Mouse (Mus musculus): Measurements from ENCODE around the gene Gatad2b.
"Not testable (repeated sequence)": the region's sequence is repeated elsewhere in the genome, so short reads cannot be mapped to it uniquely, and the experiment has no call there.

Gatad2b gene

GRCm38 (mm10) chr3:90292345-90293275 lies at the start of gene Gatad2b:
Gene Gatad2b (plus strand): TSS chr3:90293178.
- DNase-seq (ENCODE audit: inconsistent age in 2 of 2, low spot score in 1 of 2), result peak; percentile 98 to 100

DNA sequence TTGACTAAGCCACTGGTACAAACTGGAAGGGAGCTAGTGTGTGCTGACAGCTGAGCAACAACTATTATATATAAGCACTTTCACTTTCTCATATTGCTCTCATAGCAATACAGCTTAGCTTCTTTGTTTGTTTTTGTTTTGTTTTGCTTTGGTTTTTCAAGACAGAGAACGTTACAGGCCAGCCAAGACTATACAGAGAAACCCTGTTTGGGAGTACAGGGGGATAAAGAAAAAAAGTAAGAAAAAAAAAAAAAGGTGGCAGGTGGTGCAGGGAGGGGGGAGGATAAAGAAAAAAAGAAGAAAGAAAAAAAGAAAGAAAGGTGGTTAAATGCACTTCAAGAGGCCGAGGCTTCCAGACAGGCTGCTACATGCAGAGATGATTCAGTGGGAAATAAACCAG lies 47.6 kb upstream of the Gatad2b start:
- DNase-seq (ENCODE audit: inconsistent age in 2 of 2, low spot score in 1 of 2), result no peak

DNA sequence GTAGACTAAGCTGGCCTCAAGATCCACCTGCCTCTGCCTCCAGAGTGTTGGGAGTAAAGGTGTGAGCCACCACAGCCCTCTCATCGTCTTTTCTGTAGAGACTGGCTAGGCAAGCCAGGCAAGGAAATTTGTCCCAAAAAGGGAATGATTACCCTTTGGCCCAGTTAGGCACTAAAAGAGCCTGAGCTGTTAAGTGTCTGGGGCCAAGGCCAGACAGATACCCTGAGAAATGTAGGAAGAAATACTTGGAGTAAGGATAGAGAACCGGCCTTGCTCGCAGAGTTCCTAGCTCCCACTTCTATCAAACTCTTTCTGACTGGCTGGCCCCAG lies 45.4 kb upstream of the Gatad2b start:
- no peak for DNase-seq (ENCODE audit: inconsistent age in 2 of 2, low spot score in 1 of 2)

GRCm38 (mm10) chr3:90247960-90248745 lies 44.8 kb upstream of the Gatad2b start, which contains the start of gene Slc39a1:
Gene Slc39a1 (plus strand): TSS chr3:90248172.
- peak; percentile 95 to 98 for DNase-seq (ENCODE audit: inconsistent age in 2 of 2, low spot score in 1 of 2)

DNA sequence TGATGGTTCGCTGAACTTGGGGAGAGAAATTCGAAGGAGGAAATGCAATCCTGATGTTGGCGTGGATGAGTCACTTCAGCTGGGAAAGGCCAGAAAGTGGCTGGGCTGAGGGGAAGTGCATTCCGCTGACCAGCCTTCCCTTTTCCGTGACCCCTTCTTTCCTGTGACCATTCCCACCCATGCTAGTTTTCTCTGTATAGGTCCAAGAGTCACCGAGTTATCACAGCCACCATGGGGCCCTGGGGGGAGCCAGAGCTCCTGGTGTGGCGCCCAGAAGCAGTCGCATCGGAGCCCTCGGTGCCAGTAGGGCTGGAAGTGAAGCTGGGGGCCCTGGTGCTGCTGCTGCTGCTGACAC lies 44.3 kb upstream of the Gatad2b start:
- peak in 1 of 2 experiments; percentile 75 for DNase-seq (ENCODE audit: inconsistent age in 2 of 2, low spot score in 1 of 2)

- DNase-seq (ENCODE audit: inconsistent age in 2 of 2, low spot score in 1 of 2), result no peak
These were observed 42.2 kb upstream of the Gatad2b start for GRCm38 (mm10) chr3:90250791-90251190.

DNA sequence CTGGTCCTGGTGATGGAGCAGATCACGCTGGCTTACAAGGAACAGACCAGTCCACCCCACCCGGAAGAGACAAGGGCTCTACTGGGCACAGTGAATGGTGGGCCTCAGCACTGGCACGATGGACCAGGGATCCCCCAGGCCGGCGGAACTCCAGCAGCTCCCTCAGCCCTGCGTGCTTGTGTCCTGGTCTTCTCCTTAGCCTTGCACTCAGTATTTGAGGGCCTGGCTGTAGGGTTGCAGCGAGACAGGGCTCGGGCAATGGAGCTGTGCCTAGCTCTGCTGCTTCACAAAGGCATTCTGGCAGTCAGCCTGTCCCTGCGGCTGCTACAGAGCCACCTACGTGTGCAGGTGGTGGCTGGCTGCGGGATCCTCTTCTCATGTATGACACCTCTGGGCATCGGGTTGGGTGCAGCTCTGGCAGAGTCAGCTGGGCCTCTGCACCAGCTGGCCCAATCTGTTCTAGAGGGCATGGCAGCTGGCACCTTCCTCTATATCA lies 41.2 kb upstream of the Gatad2b start:
- not testable (repeated sequence) for DNase-seq (ENCODE audit: inconsistent age in 2 of 2, low spot score in 1 of 2)

- DNase-seq (ENCODE audit: inconsistent age in 2 of 2, low spot score in 1 of 2), result peak in 1 of 2 experiments; percentile 59
These were observed 40.3 kb upstream of the Gatad2b start for GRCm38 (mm10) chr3:90252659-90253058.

GRCm38 (mm10) chr3:90253174-90253573 lies 39.8 kb upstream of the Gatad2b start:
- DNase-seq (ENCODE audit: inconsistent age in 2 of 2, low spot score in 1 of 2), result peak in 1 of 2 experiments; percentile 54

DNA sequence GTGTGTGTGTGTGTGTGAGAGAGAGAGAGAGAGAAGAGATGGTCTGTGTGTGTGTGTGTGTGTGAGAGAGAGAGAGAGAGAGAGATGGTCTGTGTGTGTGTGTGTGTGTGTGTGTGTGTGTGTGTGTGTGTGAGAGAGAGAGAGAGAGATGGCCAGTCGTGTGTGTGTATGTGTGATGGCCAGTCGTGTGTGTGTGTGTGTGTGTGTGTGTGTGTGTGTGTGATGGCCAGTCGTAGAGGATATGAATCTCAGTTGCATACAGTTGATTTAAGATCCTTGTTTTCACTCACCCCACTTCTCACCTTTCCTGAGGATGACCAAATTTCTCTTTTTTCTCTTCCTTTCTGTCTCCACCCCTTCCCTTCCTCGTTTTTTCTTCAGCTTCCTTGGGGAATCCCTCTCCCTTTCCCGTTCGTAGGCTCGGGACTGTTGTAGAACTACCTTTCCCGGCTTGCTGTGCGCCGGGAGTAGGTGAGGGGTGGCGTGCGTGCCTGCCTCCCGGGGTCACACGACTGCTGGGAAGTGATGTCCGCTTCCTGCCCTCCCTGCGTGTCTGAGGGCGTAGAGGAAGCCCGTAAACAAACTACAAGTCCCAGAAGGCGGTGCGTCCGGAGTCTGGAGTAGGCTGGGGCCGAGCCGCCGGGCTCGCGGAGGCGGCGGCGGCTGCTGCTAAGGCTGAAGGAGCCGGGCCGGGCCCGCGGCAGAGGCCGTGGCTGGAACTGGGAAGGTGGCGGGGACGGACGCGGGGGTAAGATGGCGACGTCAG lies 39.1 kb upstream of the Gatad2b start, which contains the start of gene Crtc2:
Gene Crtc2 (plus strand): TSS at position 511 of the 766 bp plus-strand sequence.
- DNase-seq (ENCODE audit: inconsistent age in 2 of 2, low spot score in 1 of 2), result peak; percentile 97 to 98

- peak in 1 of 2 experiments; percentile 34 for DNase-seq (ENCODE audit: inconsistent age in 2 of 2, low spot score in 1 of 2)
These were observed 38.4 kb upstream of the Gatad2b start for GRCm38 (mm10) chr3:90254419-90255193.

GRCm38 (mm10) chr3:90255194-90255565 lies 37.8 kb upstream of the Gatad2b start:
- no peak for DNase-seq (ENCODE audit: inconsistent age in 2 of 2, low spot score in 1 of 2)

DNA sequence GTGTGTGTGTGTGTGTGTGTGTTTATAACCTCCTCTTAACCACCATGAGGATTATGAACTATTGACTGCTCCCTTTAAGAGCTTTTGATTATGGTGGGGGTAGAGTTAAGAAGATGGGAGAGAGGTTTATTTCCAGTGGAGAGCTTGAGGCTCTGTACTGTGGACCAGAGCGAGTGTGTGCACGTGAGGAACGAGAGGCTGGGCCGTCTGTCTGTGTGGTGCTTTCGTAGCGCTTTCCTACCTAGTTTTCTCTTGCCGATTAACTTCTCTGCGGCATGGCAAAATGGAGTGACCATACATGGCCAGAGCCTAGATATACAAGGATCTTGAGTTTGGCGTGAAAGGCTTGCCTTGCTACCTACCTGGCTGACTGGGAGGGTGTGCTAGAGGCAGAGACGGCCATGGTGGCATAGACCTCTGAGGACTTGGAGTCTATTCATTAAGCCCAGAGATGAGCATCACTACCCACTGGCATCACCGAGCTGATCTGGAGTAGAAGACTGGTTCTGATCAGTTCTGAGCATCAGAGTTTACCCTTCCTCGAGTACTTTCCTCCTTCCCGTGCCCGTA lies 37.1 kb upstream of the Gatad2b start:
- no peak for DNase-seq (ENCODE audit: inconsistent age in 2 of 2, low spot score in 1 of 2)

GRCm38 (mm10) chr3:90256731-90257530 lies 36.0 kb upstream of the Gatad2b start:
- peak in 1 of 2 experiments; percentile 66 for DNase-seq (ENCODE audit: inconsistent age in 2 of 2, low spot score in 1 of 2)

GRCm38 (mm10) chr3:90258521-90258920 lies 34.5 kb upstream of the Gatad2b start:
- no peak for DNase-seq (ENCODE audit: inconsistent age in 2 of 2, low spot score in 1 of 2)

DNA sequence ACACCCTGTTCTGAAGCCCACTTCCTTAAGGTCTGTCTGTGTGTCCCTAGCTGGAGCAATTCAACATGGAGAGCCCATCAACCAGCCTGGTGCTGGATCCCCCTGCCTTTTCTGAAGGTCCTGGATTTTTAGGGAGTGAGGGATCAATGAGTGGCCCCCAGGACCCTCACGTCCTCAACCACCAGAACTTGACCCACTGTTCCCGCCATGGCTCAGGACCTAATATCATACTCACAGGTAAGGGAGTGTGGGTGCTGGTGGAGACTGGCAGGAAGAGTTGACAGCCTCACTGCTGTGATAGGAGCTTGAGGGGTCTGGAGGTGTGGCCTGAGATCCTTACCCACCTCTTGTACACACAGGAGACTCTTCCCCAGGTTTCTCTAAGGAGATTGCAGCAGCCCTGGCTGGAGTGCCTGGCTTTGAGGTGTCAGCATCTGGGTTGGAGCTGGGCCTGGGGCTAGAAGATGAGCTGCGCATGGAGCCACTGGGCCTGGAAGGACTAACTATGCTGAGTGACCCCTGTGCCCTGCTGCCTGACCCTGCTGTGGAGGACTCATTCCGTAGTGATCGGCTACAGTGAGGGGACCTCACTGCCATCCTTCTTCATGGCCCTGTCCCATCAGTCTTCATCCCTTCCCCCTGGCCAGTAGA lies 29.7 kb upstream of the Gatad2b start:
- DNase-seq (ENCODE audit: inconsistent age in 2 of 2, low spot score in 1 of 2), result peak in 1 of 2 experiments; percentile 30

DNA sequence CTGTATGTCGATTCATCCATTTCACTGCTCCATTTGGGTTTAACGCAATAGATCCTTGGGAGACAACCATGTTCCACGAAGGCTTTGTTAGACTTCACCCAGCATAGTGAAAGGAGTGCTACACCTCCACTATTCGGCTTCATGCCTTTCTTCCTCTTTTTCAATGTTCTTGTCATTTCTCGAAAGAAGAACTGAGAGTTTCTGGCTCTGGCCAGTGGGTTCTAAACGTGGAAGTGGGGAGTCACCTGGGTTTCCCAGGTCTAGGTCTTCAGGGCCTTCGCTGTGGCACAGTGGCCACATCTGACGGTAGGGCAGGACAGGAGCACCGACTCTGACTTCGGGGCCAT lies 28.3 kb upstream of the Gatad2b start:
- DNase-seq (ENCODE audit: inconsistent age in 2 of 2, low spot score in 1 of 2), result no peak

Measured in adrenal gland, adult (tissue).